Mouse (Mus musculus): ENCODE data around the gene Dhx40. TPM values are rescaled to one million over a fixed set of nuclear protein-coding genes. Genes with fewer than 3 reads are reported as not detected.
A peak's percentile ranks its signal among the peaks of the same experiment; 100 is the strongest.

Gene Dhx40
- polyA plus RNA-seq (2015; fragmentation: Nextera tagmentation; extraction: Ambion mirVana), result 20.5 and 20.7 TPM in 2 replicates

- Histone ChIP-seq H3K36me3 (peaks cover 12% of the 10 kb centered on the region), H3K4me2 (replicated peaks) (peak within 1 kb of the TSS; percentile 84), H3K9ac (peak within 1 kb of the TSS; percentile 77), H3K4me3 (replicated peaks) (peak within 1 kb of the TSS; percentile 99), H3K27ac (replicated peaks) (peak within 1 kb of the TSS; percentile 76), H3K27me3 (no peaks in the 10 kb centered on the region), H3K4me1 (peaks cover 10% of the 10 kb centered on the region; the same call in 1 of the 2 replicates), H3K9me3 (replicated peaks) (no peaks in the 10 kb centered on the region)
- ATAC-seq (ENCODE audit: insufficient number of reproducible peaks, low FRiP score, low TSS enrichment, low read depth), result peak; percentile 91
- 5% methylated on average over 40 of the region's 40 CpGs for WGBS
Observed at GRCm38 (mm10) chr11:86807505-86807989, at the start of gene Dhx40. Gene Dhx40, minus strand, starts transcription at chr11:86807746.

- WGBS, result 78% methylated on average over 12 of the region's 12 CpGs
- Histone ChIP-seq H3K27ac (replicated peaks) (no peak overlapping the region), H3K4me1 (0 out of 2 replicates have a peak, but pooled peaks cover 11% of the 10 kb centered on the region), H3K9me3 (replicated peaks) (no peaks in the 10 kb centered on the region), H3K9ac (no peak overlapping the region), H3K4me3 (replicated peaks) (no peak overlapping the region), H3K4me2 (replicated peaks) (no peak overlapping the region), H3K36me3 (no peaks in the 10 kb centered on the region), H3K27me3 (no peaks in the 10 kb centered on the region)
- ATAC-seq (ENCODE audit: insufficient number of reproducible peaks, low FRiP score, low TSS enrichment, low read depth), result no peak
Observed at GRCm38 (mm10) chr11:86855639-86856425, 48.3 kb upstream of the Dhx40 start.

- Histone ChIP-seq H3K4me3 (replicated peaks) (no peak overlapping the region), H3K4me1 (0 out of 2 replicates have a peak, but pooled peaks cover 11% of the 10 kb centered on the region), H3K27ac (replicated peaks) (no peak overlapping the region), H3K4me2 (replicated peaks) (no peak overlapping the region), H3K9me3 (replicated peaks) (no peaks in the 10 kb centered on the region), H3K27me3 (no peaks in the 10 kb centered on the region), H3K9ac (no peak overlapping the region), H3K36me3 (no peaks in the 10 kb centered on the region)
- WGBS, result 41% methylated on average over 3 of the region's 3 CpGs
- no peak for ATAC-seq (ENCODE audit: insufficient number of reproducible peaks, low FRiP score, low TSS enrichment, low read depth)
Observed at GRCm38 (mm10) chr11:86853081-86853480, 45.5 kb upstream of the Dhx40 start.

- no peaks in the 10 kb centered on the region for H3K36me3 ChIP-seq
- H3K27me3 ChIP-seq, result no peaks in the 10 kb centered on the region
- no peak overlapping the region; the same call in 1 of the 2 replicates for H3K4me3 ChIP-seq (replicated peaks)
- H3K9ac ChIP-seq, result no peak overlapping the region
- 0 out of 2 replicates have a peak, but pooled peaks cover 11% of the 10 kb centered on the region for H3K4me1 ChIP-seq
- 25% methylated on average over 13 of the region's 13 CpGs for WGBS
- H3K4me2 ChIP-seq (replicated peaks), result peak overlapping the region; percentile 15; the same call in 1 of the 2 replicates
- no peak overlapping the region for H3K27ac ChIP-seq (replicated peaks)
- no peaks in the 10 kb centered on the region for H3K9me3 ChIP-seq (replicated peaks)
- no peak for ATAC-seq (ENCODE audit: insufficient number of reproducible peaks, low FRiP score, low TSS enrichment, low read depth)
Observed at GRCm38 (mm10) chr11:86852534-86853054, 45.0 kb upstream of the Dhx40 start.

GRCm38 (mm10) chr11:86851714-86852533, 44.4 kb upstream of the Dhx40 start:
- WGBS, result 22% methylated on average over 7 of the region's 7 CpGs
- Histone ChIP-seq H3K36me3 (no peaks in the 10 kb centered on the region), H3K27me3 (no peaks in the 10 kb centered on the region), H3K27ac (replicated peaks) (no peak overlapping the region), H3K9ac (no peak overlapping the region), H3K9me3 (replicated peaks) (no peaks in the 10 kb centered on the region), H3K4me1 (0 out of 2 replicates have a peak, but pooled peaks cover 11% of the 10 kb centered on the region), H3K4me3 (replicated peaks) (no peak overlapping the region), H3K4me2 (replicated peaks) (peak overlapping the region; percentile 15; the same call in 1 of the 2 replicates)
- ATAC-seq (ENCODE audit: insufficient number of reproducible peaks, low FRiP score, low TSS enrichment, low read depth), result no peak

- H3K4me3 ChIP-seq (replicated peaks), result no peak overlapping the region
- no peaks in the 10 kb centered on the region for H3K36me3 ChIP-seq
- H3K9me3 ChIP-seq (replicated peaks), result no peaks in the 10 kb centered on the region
- H3K9ac ChIP-seq, result no peak overlapping the region
- 30% methylated on average over 7 of the region's 7 CpGs for WGBS
- no peak overlapping the region for H3K27ac ChIP-seq (replicated peaks)
- no peaks in the 10 kb centered on the region for H3K27me3 ChIP-seq
- ATAC-seq (ENCODE audit: insufficient number of reproducible peaks, low FRiP score, low TSS enrichment, low read depth), result no peak
- H3K4me2 ChIP-seq (replicated peaks), result no peak overlapping the region
- 0 out of 2 replicates have a peak, but pooled peaks cover 11% of the 10 kb centered on the region for H3K4me1 ChIP-seq
Observed at GRCm38 (mm10) chr11:86851234-86851671, 43.7 kb upstream of the Dhx40 start.

GRCm38 (mm10) chr11:86843831-86844230, 36.3 kb upstream of the Dhx40 start:
- H3K27me3 ChIP-seq, result no peaks in the 10 kb centered on the region
- no peaks in the 10 kb centered on the region for H3K36me3 ChIP-seq
- no peaks in the 10 kb centered on the region for H3K4me1 ChIP-seq
- H3K9me3 ChIP-seq (replicated peaks), result no peaks in the 10 kb centered on the region
- no peak overlapping the region for H3K4me3 ChIP-seq (replicated peaks)
- H3K9ac ChIP-seq, result no peak overlapping the region
- no peak overlapping the region for H3K4me2 ChIP-seq (replicated peaks)
- ATAC-seq (ENCODE audit: insufficient number of reproducible peaks, low FRiP score, low TSS enrichment, low read depth), result no peak
- no peak overlapping the region for H3K27ac ChIP-seq (replicated peaks)
- 44% methylated on average over 5 of the region's 5 CpGs for WGBS

- WGBS, result 61% methylated on average over 8 of the region's 8 CpGs
- Histone ChIP-seq H3K36me3 (no peaks in the 10 kb centered on the region), H3K27ac (replicated peaks) (no peak overlapping the region), H3K27me3 (no peaks in the 10 kb centered on the region), H3K9ac (no peak overlapping the region), H3K9me3 (replicated peaks) (no peaks in the 10 kb centered on the region), H3K4me1 (no peaks in the 10 kb centered on the region), H3K4me3 (replicated peaks) (no peak overlapping the region), H3K4me2 (replicated peaks) (no peak overlapping the region)
- ATAC-seq (ENCODE audit: insufficient number of reproducible peaks, low FRiP score, low TSS enrichment, low read depth), result no peak
Observed at GRCm38 (mm10) chr11:86841261-86841660, 33.7 kb upstream of the Dhx40 start.

GRCm38 (mm10) chr11:86840511-86841154, 33.1 kb upstream of the Dhx40 start:
- 25% methylated on average over 3 of the region's 3 CpGs for WGBS
- Histone ChIP-seq H3K4me3 (replicated peaks) (no peak overlapping the region), H3K36me3 (no peaks in the 10 kb centered on the region), H3K9ac (no peak overlapping the region), H3K27ac (replicated peaks) (no peak overlapping the region), H3K9me3 (replicated peaks) (no peaks in the 10 kb centered on the region), H3K27me3 (no peaks in the 10 kb centered on the region), H3K4me2 (replicated peaks) (no peak overlapping the region), H3K4me1 (no peaks in the 10 kb centered on the region)
- ATAC-seq (ENCODE audit: insufficient number of reproducible peaks, low FRiP score, low TSS enrichment, low read depth), result no peak

GRCm38 (mm10) chr11:86839716-86840447, 32.3 kb upstream of the Dhx40 start:
- 65% methylated on average over 7 of the region's 7 CpGs for WGBS
- Histone ChIP-seq H3K4me3 (replicated peaks) (no peak overlapping the region), H3K9ac (no peak overlapping the region), H3K9me3 (replicated peaks) (no peaks in the 10 kb centered on the region), H3K4me2 (replicated peaks) (no peak overlapping the region), H3K36me3 (no peaks in the 10 kb centered on the region), H3K4me1 (no peaks in the 10 kb centered on the region), H3K27me3 (no peaks in the 10 kb centered on the region), H3K27ac (replicated peaks) (no peak overlapping the region)
- ATAC-seq (ENCODE audit: insufficient number of reproducible peaks, low FRiP score, low TSS enrichment, low read depth), result no peak
